Mouse (Mus musculus) T-helper 1 cell (primary cell): Measurements from ENCODE around the gene Lyg2.

Experiments
- in situ Hi-C: fragments of 300-600 bp; cut with MboI, MseI; formaldehyde crosslinking; loops from one replicate; pipeline ENCODE4 v1.15.1; 2025; ENCODE audit warnings: high pct_unique_total_duplicates

Lyg2 gene

DNA sequence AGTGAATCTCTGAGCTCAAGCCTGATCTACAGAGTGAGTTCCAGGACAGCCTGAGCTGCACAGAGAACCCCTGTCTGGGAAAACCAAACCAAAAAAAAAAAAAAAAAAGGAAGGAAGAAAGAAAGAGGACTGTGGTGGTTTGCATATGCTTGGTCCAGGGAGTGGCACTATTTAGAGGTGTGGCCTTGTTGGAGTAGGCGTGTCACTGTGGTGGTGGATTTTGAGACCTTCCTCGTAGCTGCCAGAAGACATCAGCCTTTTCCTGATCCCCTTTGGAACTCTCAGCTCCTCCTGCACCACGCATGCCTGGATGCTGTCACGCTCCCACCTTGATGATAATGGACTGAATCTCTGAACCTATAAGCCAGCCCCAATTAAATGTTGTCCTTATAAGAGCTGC lies 32.9 kb downstream of the Lyg2 start:
- in situ Hi-C loops = no loop called here

DNA sequence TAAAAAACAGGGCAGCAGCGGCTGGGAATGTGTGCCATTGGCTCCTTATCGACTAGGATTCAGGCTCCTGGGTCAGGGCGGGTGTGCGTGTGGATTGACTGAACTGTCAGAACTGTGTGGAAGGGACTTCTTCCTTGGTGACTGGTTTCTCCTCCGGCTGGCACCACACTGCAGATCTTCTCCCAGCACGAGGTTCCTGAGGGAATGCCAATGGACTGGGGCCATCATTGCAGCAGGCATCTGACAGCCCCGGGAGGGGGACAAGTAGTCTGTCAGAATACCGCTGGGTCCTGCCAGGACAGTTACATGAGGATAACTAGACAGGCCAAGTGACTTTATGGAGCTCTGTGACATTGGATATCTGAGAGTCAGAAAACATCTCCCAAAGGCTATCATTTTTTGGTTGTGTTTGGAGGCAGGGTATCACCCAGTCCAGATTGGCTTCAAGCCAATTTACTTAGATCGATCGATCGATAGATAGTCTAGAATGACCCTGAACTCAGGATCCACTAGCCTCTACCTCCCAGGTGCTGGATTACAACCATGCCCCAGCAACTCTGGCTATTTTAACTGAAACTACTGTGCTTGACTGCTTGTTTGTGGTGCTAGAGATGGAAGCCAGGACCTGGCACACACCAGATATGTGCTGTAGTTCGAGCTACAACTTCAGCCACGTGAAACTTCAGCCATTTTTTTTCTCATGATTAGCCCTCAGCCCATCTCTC lies 38.4 kb downstream of the Lyg2 start:
- in situ Hi-C loops = no loop called here

DNA sequence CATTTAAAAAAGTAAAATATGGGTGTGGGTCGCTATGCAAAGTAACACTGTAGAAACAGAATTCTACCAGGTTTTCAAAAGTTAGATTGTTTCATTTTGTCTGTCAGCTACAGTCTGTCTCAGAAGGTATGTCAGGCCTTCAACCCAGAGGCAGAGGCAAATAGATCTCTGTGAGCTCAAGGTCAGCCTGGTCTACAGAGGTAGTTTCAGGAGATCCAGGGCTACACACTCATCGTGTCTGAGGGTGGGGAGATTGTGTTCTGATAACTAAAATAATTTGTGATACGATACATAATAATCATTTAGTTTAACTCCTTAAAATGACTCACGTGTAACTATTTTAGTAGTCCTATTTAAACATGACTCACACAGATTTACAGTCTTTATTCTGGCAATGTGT lies 43.1 kb downstream of the Lyg2 start:
- in situ Hi-C loops = loop anchor here (5.0 to 25.0 kb wide), 2 partner anchors 196 to 436 kb away; partner anchors contain the start of genes Coa5 and Unc50

DNA sequence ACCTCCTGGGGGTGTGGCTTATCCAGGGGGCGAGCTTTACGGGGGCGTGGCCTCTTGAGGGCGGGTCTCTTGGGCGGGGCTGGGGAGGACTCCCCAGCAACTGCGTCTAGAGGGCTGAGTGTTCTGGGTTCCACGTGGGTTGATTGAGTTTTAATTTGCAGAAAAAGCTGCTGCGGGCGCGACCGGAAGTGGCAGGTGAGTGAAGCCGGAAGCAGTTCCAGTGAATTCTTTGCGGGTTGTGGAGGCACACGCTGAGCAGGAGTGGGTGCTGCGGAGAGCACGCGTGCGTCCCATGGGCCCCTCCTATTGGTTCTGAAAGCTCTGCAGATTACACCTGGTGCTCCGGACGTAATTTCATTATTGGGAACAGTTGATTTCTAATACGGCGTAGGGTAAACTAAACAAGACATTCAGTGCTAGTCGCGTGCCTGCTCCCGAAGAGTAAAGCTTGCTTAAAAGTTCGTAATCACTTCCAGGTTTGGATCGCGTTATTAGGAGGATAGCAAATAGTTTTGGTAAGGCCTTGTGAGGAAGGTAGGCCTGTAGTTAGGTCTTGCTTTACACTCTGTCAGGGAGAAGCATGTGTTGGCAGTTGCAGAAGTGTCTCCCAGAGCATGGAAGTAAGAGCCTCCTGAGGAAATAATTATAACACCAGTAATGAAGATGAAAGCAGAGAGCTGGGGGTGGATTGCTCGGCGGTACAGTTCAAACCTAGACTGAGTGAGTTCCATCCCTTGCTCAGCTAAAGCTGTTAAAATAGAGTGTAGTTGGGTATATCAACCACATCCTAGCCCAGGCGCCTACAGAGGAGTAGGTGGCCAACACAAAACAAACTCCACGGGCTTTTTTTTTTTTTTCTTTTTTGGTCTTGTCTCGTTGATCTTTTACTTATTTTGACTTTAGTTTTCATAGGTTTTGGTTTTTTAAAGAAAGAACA lies 43.9 kb downstream of the Lyg2 start:
- in situ Hi-C loops = loop anchor here (5.0 to 25.0 kb wide), 2 partner anchors 195 to 435 kb away; partner anchors contain the start of genes Coa5 and Unc50

DNA sequence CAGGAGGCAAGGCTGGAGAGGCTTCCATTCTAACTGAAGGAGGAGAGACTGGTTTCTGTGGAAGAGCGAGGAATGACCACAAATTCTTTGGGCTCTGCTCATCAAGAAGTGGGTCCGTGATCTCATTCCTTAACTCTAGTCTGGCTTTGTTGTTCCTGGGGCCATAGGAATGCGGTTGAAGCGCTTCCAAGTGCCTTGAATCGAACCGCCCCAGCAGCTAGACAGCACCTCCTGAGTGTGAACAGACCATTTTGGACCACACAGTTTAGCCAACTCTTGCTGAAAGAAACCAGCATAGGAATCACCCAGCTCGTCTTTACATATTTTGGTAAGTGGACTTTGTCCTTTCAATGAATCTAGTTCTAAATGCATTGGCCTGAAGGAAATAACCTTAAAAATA lies 44.6 kb downstream of the Lyg2 start, which contains the start of gene Lipt1:
Gene Lipt1, plus strand, starts transcription at position 35 of the 400 bp plus-strand sequence.
- in situ Hi-C loops = loop anchor here (5.0 to 25.0 kb wide), 2 partner anchors 194 to 434 kb away; partner anchors contain the start of genes Coa5 and Unc50

DNA sequence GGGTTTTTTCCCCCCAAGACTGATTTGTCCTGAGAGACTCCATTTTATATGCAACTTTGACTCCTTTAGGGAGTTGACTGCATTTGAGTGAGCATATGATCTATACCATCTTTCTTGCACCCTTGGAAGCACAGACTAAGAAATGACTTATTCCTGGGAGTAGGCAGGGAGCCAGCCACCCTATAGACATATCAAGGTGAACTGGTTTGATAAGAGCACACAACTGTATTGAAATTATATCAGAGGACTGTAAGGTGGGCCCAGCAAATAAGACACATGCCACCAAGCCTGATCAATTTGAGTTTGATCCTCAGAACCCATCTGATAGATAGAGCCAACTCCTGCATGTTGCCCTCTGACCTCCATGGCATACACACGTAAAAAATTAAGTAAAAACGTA lies 46.9 kb downstream of the Lyg2 start:
- in situ Hi-C loops = loop anchor here (25.0 kb wide), 1 partner anchor 432 kb away; the partner anchor contains the start of genes Coa5 and Unc50

DNA sequence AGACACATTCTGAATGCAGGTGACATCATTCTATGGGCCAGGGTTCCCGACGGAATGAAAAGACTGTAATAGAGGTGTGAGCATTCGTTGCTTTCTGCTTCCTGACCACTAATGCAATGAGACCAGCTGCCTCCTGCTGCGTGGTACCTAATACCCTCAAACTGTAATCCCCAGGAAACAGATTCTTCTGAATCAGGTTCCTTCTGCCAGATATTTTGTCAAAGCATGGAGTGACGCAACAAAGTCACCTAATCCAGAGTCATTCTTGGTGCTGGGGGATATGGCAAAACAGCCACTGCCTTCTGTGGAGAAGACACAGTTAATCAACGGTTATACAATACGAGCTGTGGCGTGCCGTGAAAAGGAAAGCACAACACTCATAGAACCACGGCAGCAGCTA lies 47.7 kb downstream of the Lyg2 start:
- in situ Hi-C loops = loop anchor here (25.0 kb wide), 1 partner anchor 431 kb away; the partner anchor contains the start of genes Coa5 and Unc50

DNA sequence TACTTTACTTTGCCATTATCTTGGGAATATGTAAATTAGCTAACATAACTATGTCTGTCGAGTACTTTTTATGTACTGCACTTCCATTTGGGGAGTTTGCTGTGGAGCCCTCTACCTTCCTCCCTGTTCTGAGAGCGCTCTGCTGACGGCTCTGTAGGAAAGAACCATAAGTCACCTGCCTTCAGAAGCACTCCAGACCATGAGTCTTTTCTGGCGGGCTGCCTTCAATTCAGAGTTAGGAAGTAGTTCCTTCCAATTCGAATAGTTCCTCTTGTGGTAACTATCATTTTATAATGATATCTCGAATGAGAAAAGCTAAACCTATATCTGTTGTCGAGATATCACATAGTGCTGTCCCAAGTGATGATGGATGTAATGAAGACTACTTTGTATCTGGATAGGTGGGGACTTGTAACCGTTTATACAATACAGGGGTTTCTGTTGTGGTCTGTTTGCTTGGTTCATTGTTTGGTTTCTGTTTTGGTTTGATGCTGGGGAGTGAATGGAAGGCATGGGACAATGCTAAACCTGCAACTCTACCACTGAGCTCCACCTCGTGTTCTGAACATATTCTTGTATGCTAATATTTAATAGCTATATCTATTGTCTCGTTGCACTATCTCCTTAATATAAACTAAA lies 48.5 kb downstream of the Lyg2 start:
- in situ Hi-C loops = loop anchor here (25.0 kb wide), 1 partner anchor 431 kb away; the partner anchor contains the start of genes Coa5 and Unc50

DNA sequence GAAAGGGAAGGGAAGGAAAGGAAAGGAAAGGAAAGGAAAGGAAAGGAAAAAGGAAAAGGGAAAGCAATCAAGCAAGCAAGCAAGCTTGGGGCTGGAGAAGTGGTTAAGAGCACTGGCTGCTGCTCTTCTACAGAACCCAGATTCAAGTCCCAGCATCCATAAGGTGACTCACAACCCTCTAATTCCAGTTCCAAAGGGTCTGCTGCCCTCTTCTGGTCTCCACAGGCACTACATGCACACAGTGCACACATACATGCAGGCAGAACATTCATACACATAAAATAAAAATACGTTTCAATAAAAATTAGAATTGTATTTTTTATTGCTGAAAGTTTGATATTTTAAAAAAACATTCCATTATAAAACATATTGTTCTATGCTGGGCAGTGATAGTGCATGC lies 49.2 kb downstream of the Lyg2 start:
- in situ Hi-C loops = loop anchor here (25.0 kb wide), 1 partner anchor 430 kb away; the partner anchor contains the start of genes Coa5 and Unc50

DNA sequence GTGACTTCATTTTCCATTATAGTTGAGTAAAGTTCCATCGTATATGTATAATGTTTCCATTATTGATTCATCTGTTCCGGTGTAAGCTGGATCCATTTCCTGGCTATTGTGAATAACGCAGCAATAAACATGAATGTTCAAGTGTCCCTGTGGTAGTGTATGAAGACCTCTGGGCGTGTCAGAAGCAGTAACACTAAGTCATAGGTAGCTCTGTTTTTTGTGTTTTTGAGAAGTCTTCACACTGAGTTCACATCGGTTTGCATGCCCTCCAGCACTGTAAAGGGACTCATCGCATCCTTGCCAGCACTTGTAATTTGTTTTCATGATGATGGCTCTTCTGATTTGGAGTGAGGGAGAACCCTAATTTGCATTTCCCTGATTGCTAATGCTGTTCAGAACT lies 50.0 kb downstream of the Lyg2 start, which contains the start of gene Tsga10:
Gene Tsga10, minus strand, starts transcription at position 144 of the 400 bp plus-strand sequence.
- in situ Hi-C loops = loop anchor here (25.0 kb wide), 1 partner anchor 429 kb away; the partner anchor contains the start of genes Coa5 and Unc50

DNA sequence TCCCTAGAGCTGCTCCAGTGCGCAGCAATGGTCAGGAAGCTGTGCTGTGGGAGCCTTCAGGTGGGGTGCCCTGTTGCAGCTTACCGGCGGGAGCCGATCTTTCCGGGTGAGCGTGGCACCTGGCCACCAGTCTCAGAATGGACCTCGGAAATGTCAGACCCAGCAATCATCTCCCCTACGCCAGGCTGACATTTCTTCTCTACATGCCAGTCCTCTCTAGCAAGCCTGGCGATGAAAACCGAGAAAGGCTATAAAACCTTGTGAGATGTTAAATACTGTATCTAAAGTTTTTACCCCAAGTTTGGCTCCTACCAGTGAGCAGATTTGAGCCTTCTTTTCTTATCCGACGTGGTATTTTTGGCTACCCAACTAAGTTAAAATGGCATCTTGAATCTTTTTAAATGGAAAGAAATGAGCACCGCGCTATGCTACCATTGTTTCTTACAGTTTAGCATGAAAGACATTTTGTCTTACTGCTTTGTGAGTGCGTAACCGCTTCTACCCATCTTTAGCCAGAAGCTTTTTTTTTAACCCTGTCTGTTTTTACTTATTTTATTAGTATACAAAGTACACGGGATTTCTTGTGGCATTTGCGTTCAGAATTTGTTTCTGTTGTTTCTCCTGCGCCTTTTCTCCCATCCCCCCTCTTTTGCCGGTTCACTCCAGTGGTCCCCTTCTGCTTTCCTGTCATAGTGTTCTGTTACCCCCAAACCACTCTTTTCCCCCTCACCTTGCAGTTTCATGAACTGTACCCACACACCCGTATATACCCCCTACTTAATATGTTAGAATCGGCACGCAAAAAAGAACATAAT lies 50.7 kb downstream of the Lyg2 start:
- in situ Hi-C loops = loop anchor here (25.0 kb wide), 1 partner anchor 428 kb away; the partner anchor contains the start of genes Coa5 and Unc50

DNA sequence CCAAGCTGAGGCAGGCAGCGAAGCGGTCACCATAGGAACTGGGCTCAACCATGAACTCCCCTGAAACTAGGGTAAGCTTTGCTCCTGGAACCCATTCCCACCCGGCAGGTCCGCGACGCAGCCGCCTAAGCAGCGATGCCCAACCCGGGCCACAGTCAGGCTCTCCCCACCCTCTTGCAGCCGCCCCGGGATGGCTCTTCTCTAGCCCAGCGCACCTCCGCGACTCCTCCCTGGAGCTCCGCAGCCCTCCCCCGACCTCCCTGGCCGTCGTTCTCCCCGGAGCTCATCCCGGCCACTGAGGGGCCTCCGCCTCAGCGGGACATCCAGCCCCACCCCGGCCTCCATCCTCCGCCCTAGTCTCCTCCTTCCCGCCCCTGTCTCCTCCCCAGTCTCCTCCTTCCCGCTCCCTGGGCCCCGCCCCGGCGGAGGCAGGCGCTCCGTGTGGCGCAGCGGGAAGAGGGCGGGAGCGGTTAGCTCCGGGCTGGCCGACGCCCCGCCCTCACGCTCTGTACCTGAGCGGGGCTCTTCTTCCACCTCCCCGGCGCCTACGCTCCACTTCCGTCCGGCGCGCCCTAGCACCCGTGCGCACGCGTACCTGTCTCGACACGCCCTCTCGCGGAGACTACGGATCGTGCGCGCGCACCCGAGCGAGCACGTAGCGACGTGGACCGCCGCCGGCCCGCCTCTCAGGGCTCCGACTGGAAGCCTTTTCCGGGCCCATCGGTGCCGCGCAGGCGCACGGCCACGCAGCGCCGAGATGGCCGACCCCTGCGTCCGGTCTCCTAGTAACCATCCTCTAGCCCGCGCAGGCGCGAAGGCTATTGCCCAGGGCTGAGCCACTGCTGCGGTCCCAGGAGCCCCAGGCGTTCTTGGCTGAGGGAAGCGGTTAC lies 51.5 kb downstream of the Lyg2 start:
- in situ Hi-C loops = loop anchor here (25.0 kb wide), 1 partner anchor 427 kb away; the partner anchor contains the start of genes Coa5 and Unc50
